Mouse (Mus musculus) kidney, postnatal 0 days (tissue): ENCODE data around the gene Tcirg1. TPM values are rescaled to one million over a fixed set of nuclear protein-coding genes. Genes with fewer than 3 reads are reported as not detected.

Experiments
- ATAC-seq: fragments of 200-750 bp; cut with Nextera tagmentation; replicated peaks from 2 replicates; pipeline ENCODE4 v1.8.0; 2017; ENCODE audit warnings: low read depth, moderate number of reproducible peaks, moderate TSS enrichment, moderate library complexity; ENCODE audit not compliant: low FRiP score
- DNase-seq: peaks from one replicate; pipeline ENCODE4 v3.0.0-alpha.2; 2016; ENCODE audit warnings: low spot score
- H3K27ac ChIP-seq: fragments of 300-500 bp; sonication (generic); 2 replicates; pipeline ENCODE4 v1.5.1; 2014; ENCODE audit warnings: mild to moderate bottlenecking
- H3K27me3 ChIP-seq: fragments of 300-500 bp; sonication (generic); 2 replicates; pipeline ENCODE4 v1.6.1; 2014; ENCODE audit warnings: low read length, mixed read lengths; ENCODE audit not compliant: insufficient read depth
- H3K36me3 ChIP-seq: fragments of 300-500 bp; sonication (generic); 2 replicates; pipeline ENCODE4 v1.6.1; 2014; ENCODE audit warnings: low read length, mixed read lengths; ENCODE audit not compliant: insufficient read depth
- H3K4me1 ChIP-seq: fragments of 300-500 bp; sonication (generic); replicated peaks from 2 replicates; pipeline ENCODE4 v1.6.1; 2014; ENCODE audit warnings: antibody characterized with exemption, low read length, mixed read lengths; ENCODE audit not compliant: insufficient read depth
- H3K4me2 ChIP-seq: fragments of 300-500 bp; sonication (generic); 2 replicates; pipeline ENCODE4 v1.6.1; 2014; ENCODE audit warnings: mild to moderate bottlenecking, low read length, moderate library complexity, mixed read lengths
- H3K4me3 ChIP-seq: fragments of 300-500 bp; sonication (generic); replicated peaks from 2 replicates; pipeline ENCODE4 v1.5.1; 2014; ENCODE audit warnings: low read depth, low read length
- H3K9ac ChIP-seq: fragments of 300-500 bp; sonication (generic); 2 replicates; pipeline ENCODE4 v1.6.1; 2014; ENCODE audit warnings: low read depth, low read length
- H3K9me3 ChIP-seq: fragments of 300-500 bp; sonication (generic); replicated peaks from 2 replicates; pipeline ENCODE4 v1.6.1; 2016; ENCODE audit warnings: low read length, inconsistent platforms, mixed read lengths
- CTCF ChIP-seq: IDR thresholded peaks from 2 replicates; pipeline ENCODE4 v1.5.1; 2016; ENCODE audit warnings: antibody characterized with exemption, low read depth, mild to moderate bottlenecking, moderate library complexity
- WGBS: fragments of 180-500 bp; shearing (Covaris S2); extraction: QIAGEN DNeasy Blood & Tissue Kit; methylation state at CpG from one replicate; pipeline ENCODE4 v1.1.7; 2014; 5-methylcytosine and 5-hydroxymethylcytosine counted together
- polyA plus RNA-seq: library from polyadenylated mRNA; unstranded; fragments of >200 nt; fragmentation: Nextera tagmentation; extraction: Ambion mirVana; gene quantifications from 2 replicates; pipeline ENCODE4 v1.2.1, GENCODE M21; 2015

The Tcirg1 gene
- polyA plus RNA-seq, 1 experiment from 2014 or later: 33.0 TPM

DNA sequence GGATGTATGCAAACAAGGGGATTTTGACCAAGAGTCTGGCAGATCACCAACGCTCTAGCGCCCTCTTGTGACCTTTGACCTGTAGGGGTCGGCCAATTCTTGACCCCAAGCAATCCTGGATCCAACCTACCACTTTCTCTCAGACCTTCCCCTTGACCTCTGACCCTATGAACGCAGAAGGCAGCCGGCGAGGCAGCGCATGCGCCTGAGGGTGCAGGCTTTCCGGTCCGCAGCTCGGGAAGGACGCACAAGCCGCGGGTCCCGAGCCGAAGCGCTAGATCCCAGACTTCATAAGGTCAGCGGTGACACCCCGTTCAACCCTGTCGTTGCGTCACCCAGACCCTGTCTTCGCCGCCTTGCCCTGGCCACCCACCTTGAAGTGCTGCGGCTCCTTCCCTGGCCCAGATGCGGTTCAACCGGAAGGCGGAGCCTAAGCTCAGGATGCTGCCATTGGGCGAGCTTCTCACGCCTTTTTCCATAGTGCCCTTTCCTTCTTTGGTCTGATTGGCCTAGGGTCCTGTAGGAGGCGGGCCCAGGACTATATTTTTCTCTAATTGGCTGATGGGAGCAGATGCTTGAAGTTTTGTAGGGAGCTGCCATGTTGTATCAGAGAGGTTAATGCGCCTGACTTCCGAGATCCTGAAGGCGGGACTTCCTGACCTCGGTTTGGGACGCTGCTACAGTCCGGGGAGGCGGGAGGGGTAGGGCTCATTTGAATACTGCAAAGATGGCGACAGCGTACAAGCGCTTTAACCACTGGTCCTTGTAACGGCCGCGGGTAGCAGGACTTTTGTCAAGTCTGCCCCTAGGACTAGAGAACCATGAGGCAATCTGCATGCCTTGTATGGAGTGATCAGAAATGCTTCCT lies 5.6 kb upstream of the Tcirg1 start, which contains the start of gene Ndufs8:
Gene Ndufs8, minus strand, starts transcription at position 438 of the 868 bp plus-strand sequence.
- under 1% methylated on average over 43 of the region's 43 CpGs for WGBS

DNA sequence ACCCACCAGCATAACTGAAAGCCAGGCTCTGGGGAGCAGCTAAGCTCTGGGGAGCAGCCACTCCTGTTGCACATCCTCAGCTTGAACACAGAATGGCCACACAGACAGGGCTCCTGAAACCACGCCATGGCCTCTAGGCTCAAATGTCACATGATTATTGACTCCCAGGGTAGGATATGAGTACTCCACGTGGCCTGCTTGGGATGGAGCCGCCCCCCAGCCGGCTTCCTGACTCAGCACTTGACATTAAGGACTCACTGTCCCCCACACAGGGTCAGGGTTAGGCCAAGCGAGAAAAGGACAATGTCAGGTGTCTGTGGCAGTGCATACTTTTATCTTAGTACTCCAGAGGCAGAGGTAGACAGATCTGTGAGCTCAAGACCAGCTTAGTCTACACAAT lies 3.3 kb upstream of the Tcirg1 start:
- Histone ChIP-seq H3K4me1 (peaks cover 25% of the 10 kb centered on the region), H3K27me3 (no peaks in the 10 kb centered on the region), H3K27ac (no peak overlapping the region), H3K4me2 (no peak overlapping the region), H3K4me3 (no peak overlapping the region), H3K9ac (no peak overlapping the region), H3K36me3 (peaks cover 26% of the 10 kb centered on the region), H3K9me3 (no peaks in the 10 kb centered on the region)
- ATAC-seq (no peak), DNase-seq (no peak)
- 70% methylated on average over 5 of the region's 5 CpGs for WGBS
- no peak for TF ChIP-seq CTCF

More for the DNA sequence above, 5.6 kb upstream of the Tcirg1 start, which contains the start of gene Ndufs8:
- H3K4me2 ChIP-seq: peak within 1 kb of the TSS; percentile 65
- DNase-seq (peak; percentile 100), ATAC-seq (peak; percentile 96)
- H3K36me3 ChIP-seq: peaks cover 26% of the 10 kb centered on the region
- TF ChIP-seq CTCF: no peak; the same call in 1 of the 2 replicates
- H3K27ac ChIP-seq: peak within 1 kb of the TSS; percentile 88
- peak within 1 kb of the TSS; percentile 66 for H3K9ac ChIP-seq
- H3K27me3 ChIP-seq: no peaks in the 10 kb centered on the region
- H3K9me3 ChIP-seq: no peaks in the 10 kb centered on the region
- peak within 1 kb of the TSS; percentile 57 for H3K4me3 ChIP-seq
- peaks cover 12% of the 10 kb centered on the region for H3K4me1 ChIP-seq

DNA sequence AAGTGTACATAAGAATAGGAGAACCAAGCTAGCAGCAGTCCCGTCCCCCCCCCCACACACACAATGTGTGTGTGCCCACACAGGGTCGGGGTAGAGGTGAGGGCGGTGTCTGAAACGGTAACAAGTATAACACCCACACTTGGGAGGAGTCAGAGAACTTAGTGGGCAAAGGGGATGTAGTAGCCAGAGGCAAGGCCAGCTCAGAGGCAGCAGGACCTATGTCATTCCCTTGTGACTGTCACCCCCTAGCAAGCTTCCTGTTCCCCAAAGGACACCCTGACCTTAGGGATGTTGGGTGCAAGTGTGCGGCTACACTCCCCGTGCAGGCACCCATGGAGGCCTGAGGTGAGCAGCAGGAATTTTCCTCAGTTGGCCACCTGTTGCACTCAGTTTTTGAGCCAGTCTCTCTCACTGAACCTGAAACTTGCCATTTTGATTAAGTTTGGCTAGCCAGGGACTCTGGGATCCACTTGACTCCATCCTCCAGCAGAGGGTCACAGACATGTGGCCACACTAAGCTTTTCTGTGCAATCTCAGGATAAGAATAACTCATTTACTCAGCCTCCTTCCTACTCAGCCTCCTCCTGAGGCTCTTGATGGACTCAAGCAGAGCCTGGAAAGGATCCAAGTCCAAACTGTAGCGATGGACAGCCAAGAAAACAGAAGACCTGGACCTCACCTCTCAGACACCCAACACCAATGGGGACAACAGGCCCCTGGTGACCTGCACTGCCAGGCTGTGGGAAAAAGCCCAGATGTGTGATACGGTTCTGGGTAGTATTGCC lies 1.1 kb upstream of the Tcirg1 start:
- Histone ChIP-seq H3K27me3 (no peaks in the 10 kb centered on the region), H3K36me3 (peaks cover 35% of the 10 kb centered on the region), H3K4me3 (peak overlapping the region; percentile 74), H3K9ac (0 out of 2 replicates have a peak overlapping the region, but pooled peaks have one; percentile 71), H3K4me2 (peak overlapping the region; percentile 84), H3K4me1 (peaks cover 29% of the 10 kb centered on the region), H3K27ac (no peak overlapping the region), H3K9me3 (no peaks in the 10 kb centered on the region)
- DNase-seq: no peak
- 68% methylated on average over 8 of the region's 8 CpGs for whole genome bisulfite sequencing
- TF ChIP-seq CTCF: no peak
- ATAC-seq: no peak

DNA sequence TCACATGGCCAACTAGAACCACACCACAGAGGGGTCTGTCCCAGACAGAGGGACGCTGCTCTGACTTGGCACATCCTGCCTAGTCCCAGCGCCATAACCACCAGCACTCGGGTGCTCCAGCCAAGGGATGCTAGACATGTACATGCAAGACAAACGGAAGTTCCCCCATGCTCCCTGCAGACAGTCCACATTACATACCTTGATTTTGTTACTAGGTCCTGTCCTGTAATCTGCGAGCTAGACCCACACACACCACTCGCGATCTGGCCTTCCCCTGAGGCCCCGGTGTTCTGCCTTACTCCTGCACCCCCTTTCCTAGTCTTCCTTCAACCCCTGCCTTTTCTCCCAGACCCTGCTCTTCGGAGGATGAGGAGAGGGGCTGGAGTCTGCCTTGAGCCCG lies 607 bp downstream of the Tcirg1 start:
- 10% methylated on average over 10 of the region's 10 CpGs for WGBS
- no peak for ATAC-seq
- no peaks in the 10 kb centered on the region for H3K27me3 ChIP-seq
- H3K4me2 ChIP-seq: peak overlapping the region; percentile 84
- peaks cover 53% of the 10 kb centered on the region for H3K36me3 ChIP-seq
- H3K4me1 ChIP-seq: peaks cover 25% of the 10 kb centered on the region
- TF ChIP-seq CTCF: no peak
- H3K9ac ChIP-seq: peak overlapping the region; percentile 71
- H3K27ac ChIP-seq: peak overlapping the region; percentile 87
- no peak for DNase-seq
- H3K9me3 ChIP-seq: no peaks in the 10 kb centered on the region
- H3K4me3 ChIP-seq: peak overlapping the region; percentile 74

DNA sequence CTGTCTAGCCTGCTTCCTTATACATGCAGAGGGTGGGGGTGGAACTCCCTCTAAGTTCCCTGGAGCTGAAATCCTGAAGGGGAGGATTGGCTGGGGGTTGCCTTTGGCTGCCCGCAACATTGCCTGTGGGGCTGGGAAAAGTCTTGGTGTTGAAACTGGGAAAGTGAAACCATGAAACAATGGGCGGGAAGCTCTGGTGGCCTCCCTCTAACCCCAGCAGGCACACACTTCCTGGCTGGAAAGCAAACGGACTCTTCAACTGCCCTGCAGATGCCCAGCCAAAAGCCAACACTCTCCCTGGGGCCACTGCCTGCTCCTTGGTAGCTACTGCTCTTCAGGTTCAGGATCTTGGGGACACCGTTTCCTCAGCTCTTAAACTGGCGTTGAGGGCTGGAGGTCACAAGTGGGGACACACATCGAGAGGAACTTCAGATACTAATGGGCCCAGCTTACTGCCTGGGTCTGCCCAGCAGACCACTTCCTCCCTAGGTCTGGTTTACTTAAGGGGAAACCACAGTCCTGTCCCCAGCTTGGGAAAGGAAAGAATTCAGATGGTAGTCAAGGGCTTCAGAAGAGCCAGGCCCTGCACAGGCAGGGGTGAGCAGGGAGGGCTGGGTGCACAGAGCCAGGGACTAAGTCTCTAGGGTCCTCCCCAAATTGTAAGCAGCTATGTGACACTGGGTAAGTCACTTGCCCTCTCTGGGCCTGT lies 1.5 kb downstream of the Tcirg1 start:
- Histone ChIP-seq H3K9me3 (no peaks in the 10 kb centered on the region), H3K4me3 (peak overlapping the region; percentile 74), H3K4me2 (peak overlapping the region; percentile 84), H3K27ac (peak overlapping the region; percentile 87), H3K36me3 (peaks cover 47% of the 10 kb centered on the region), H3K4me1 (peaks cover 25% of the 10 kb centered on the region), H3K27me3 (no peaks in the 10 kb centered on the region), H3K9ac (peak overlapping the region; percentile 71; the same call in 1 of the 2 replicates)
- WGBS: 16% methylated on average over 6 of the region's 6 CpGs
- no peak for TF ChIP-seq CTCF
- DNase-seq (peak; percentile 77), ATAC-seq (0 out of 2 replicates have a peak, but pooled peaks have one; percentile 8)

DNA sequence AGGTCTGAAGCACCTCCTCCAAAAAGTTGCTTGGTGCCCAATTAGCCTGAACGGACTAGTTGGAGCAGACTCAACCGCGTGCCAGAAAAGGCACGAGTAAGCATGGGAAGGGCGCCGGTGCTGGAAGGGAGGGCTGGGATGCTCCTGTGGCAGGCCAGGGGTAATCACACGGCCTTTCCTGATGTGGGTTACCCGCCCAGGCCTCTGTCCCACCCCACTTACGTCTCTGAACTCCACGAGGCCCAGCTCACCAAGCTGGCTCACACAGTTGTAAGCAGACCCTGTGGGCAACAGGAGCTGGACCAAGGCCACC lies 2.6 kb downstream of the Tcirg1 start:
- Histone ChIP-seq H3K4me3 (no peak overlapping the region), H3K27me3 (no peaks in the 10 kb centered on the region), H3K27ac (0 out of 2 replicates have a peak overlapping the region, but pooled peaks have one; percentile 87), H3K9me3 (no peaks in the 10 kb centered on the region), H3K4me1 (peaks cover 25% of the 10 kb centered on the region), H3K4me2 (peak overlapping the region; percentile 84), H3K9ac (no peak overlapping the region), H3K36me3 (peaks cover 41% of the 10 kb centered on the region)
- DNase-seq (no peak), ATAC-seq (no peak)
- 56% methylated on average over 10 of the region's 10 CpGs for WGBS
- no peak for TF ChIP-seq CTCF
